Mouse (Mus musculus) kidney, embryonic 14.5 days (tissue): ENCODE results near the gene Bspry. TPM values are rescaled to one million over a fixed set of nuclear protein-coding genes. Genes with fewer than 3 reads are reported as not detected.

Experiments used
- ATAC-seq: fragments of 200-750 bp; cut with Nextera tagmentation; 2 replicates; pipeline ENCODE4 v1.8.0; 2017; ENCODE audit warnings: moderate number of reproducible peaks, mild to moderate bottlenecking, moderate TSS enrichment, moderate library complexity; ENCODE audit not compliant: low FRiP score, low TSS enrichment
- H3K27ac ChIP-seq: fragments of 300-500 bp; sonication (generic); 2 replicates; pipeline ENCODE4 v1.5.1; 2014; ENCODE audit warnings: low read depth, mild to moderate bottlenecking, low read length, moderate library complexity, mixed read lengths
- H3K27me3 ChIP-seq: fragments of 300-500 bp; sonication (generic); 2 replicates; pipeline ENCODE4 v1.6.1; 2014; ENCODE audit warnings: mild to moderate bottlenecking, low read length; ENCODE audit not compliant: control insufficient read depth, insufficient read depth
- H3K36me3 ChIP-seq: fragments of 300-500 bp; sonication (generic); 2 replicates; pipeline ENCODE4 v1.6.1; 2014; ENCODE audit warnings: low read length, mixed read lengths; ENCODE audit not compliant: control insufficient read depth, insufficient read depth
- H3K4me1 ChIP-seq: fragments of 300-500 bp; sonication (generic); 2 replicates; pipeline ENCODE4 v1.6.1; 2014; ENCODE audit warnings: low read length, mixed read lengths; ENCODE audit not compliant: control insufficient read depth, insufficient read depth
- H3K4me2 ChIP-seq: fragments of 300-500 bp; sonication (generic); replicated peaks from 2 replicates; pipeline ENCODE4 v1.6.1; 2014; ENCODE audit warnings: low read depth, mild to moderate bottlenecking, low read length
- H3K4me3 ChIP-seq: fragments of 300-500 bp; sonication (generic); 2 replicates; pipeline ENCODE4 v1.5.1; 2014; ENCODE audit warnings: mild to moderate bottlenecking, low read length
- H3K9ac ChIP-seq: fragments of 300-500 bp; sonication (generic); 2 replicates; pipeline ENCODE4 v1.6.1; 2014; ENCODE audit warnings: low read depth, mild to moderate bottlenecking, low read length, moderate library complexity
- H3K9me3 ChIP-seq: fragments of 300-500 bp; sonication (generic); 2 replicates; pipeline ENCODE4 v1.6.1; 2016; ENCODE audit warnings: low read length; ENCODE audit not compliant: control insufficient read depth
- WGBS: fragments of 180-500 bp; shearing (Covaris S2); extraction: QIAGEN DNeasy Blood & Tissue Kit; methylation state at CpG from one replicate; pipeline ENCODE4 v1.1.7; 2014; 5-methylcytosine and 5-hydroxymethylcytosine counted together
- polyA plus RNA-seq: library from polyadenylated mRNA; unstranded; fragments of >200 nt; fragmentation: Nextera tagmentation; extraction: Ambion mirVana; gene quantifications from 2 replicates; pipeline ENCODE4 v1.2.1, GENCODE M21; 2014

Gene Bspry
- 16.8 and 25.8 TPM in 2 replicates for polyA plus RNA-seq

DNA sequence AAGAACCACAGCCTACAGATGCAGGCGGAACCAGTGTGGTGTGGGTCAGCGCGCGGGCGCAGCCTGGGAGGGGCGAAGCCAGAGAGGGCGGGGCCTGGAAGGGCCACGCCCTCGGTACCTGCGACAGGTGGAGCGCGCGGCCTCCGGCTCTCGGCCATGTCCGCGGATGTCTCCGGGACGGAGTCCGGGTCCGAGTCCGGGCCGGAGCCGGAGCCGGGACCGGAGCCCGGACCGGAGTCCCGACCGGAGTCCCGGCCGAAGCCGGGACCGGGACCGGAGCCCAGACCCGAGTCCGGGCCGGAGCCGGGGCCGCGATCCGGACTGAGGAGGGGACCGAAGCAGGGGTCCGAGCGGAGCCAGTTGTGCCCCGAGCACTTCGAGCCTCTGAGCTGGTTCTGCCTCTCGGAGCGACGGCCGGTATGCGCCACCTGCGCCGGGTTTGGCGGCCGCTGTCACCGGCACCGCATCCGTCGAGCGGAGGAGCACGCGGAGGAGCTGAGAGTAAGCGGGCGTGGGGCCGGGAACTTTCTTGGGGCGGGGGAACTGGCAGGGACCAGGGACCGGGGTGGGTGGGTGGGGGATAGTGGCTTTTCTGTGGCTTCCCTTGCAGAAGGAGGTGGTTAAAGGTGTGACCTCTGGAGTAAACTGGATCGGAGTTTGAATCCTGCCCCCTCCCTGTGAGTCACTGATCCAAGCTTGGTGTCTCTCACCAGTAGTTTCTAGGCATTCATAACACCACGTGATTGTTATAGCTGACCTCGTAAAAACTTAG lies at the start of gene Bspry:
Gene Bspry, plus strand, starts transcription at position 117 of the 772 bp plus-strand sequence.
- H3K4me3 ChIP-seq: peak within 1 kb of the TSS; percentile 52
- H3K27me3 ChIP-seq: no peaks in the 10 kb centered on the region
- peak; percentile 91 for ATAC-seq
- peaks cover 3% of the 10 kb centered on the region; the same call in 1 of the 2 replicates for H3K4me1 ChIP-seq
- H3K27ac ChIP-seq: peak within 1 kb of the TSS; percentile 20; the same call in 1 of the 2 replicates
- H3K9me3 ChIP-seq: no peaks in the 10 kb centered on the region
- no peaks in the 10 kb centered on the region for H3K36me3 ChIP-seq
- under 1% methylated on average over 70 of the region's 71 CpGs for WGBS
- H3K9ac ChIP-seq: peak within 1 kb of the TSS; percentile 61; the same call in 1 of the 2 replicates
- peak within 1 kb of the TSS; percentile 67 for H3K4me2 ChIP-seq

DNA sequence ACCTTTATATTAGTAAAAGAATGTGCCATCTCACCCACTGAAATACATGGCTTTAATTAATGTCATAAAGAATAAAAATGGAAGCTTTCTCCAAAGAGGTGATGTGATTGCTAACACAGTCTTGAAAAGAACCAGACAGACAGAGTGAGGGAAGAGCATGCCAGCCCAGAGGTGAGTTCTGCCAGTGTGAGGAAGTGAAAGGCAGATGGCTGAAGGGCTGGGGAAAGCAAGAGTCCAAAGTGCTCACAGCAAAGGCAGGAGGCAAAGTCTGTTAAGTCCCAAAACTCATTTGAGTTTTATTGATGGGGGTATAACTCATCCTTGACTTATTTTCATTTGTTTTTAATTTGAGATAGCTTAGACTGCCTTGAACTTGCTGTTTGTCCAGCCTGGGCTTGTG lies 49.2 kb upstream of the Bspry start:
- no peak overlapping the region for H3K4me2 ChIP-seq
- no peaks in the 10 kb centered on the region for H3K4me1 ChIP-seq
- no peak overlapping the region for H3K9ac ChIP-seq
- H3K36me3 ChIP-seq: peaks cover 3% of the 10 kb centered on the region; the same call in 1 of the 2 replicates
- no peak overlapping the region for H3K4me3 ChIP-seq
- ATAC-seq: no peak
- H3K9me3 ChIP-seq: no peaks in the 10 kb centered on the region
- H3K27ac ChIP-seq: no peak overlapping the region
- no peaks in the 10 kb centered on the region for H3K27me3 ChIP-seq

DNA sequence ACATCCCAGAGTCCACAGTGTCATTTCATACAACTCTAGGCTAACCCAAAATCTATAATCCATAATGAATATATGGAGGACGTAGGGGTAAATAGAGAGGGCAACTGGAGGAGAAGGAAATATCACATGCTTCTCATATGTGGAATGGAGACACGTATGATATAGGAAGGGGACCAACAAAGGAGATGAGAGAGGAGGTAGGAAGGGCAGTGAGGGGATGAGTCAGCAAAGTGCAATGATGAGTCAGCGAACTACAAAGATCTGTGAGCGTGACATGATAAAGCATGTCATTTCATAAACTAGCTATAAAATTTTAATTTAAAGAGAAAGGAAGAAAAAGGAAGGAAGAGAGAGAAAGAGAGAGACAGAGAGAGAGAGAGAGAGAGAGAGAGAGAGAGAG lies 48.3 kb upstream of the Bspry start:
- Histone ChIP-seq H3K4me1 (no peaks in the 10 kb centered on the region), H3K27me3 (no peaks in the 10 kb centered on the region), H3K4me3 (no peak overlapping the region), H3K9me3 (no peaks in the 10 kb centered on the region), H3K4me2 (no peak overlapping the region), H3K9ac (no peak overlapping the region), H3K36me3 (no peaks in the 10 kb centered on the region), H3K27ac (no peak overlapping the region)
- WGBS: 89% methylated on average over 4 of the region's 4 CpGs
- ATAC-seq: no peak

DNA sequence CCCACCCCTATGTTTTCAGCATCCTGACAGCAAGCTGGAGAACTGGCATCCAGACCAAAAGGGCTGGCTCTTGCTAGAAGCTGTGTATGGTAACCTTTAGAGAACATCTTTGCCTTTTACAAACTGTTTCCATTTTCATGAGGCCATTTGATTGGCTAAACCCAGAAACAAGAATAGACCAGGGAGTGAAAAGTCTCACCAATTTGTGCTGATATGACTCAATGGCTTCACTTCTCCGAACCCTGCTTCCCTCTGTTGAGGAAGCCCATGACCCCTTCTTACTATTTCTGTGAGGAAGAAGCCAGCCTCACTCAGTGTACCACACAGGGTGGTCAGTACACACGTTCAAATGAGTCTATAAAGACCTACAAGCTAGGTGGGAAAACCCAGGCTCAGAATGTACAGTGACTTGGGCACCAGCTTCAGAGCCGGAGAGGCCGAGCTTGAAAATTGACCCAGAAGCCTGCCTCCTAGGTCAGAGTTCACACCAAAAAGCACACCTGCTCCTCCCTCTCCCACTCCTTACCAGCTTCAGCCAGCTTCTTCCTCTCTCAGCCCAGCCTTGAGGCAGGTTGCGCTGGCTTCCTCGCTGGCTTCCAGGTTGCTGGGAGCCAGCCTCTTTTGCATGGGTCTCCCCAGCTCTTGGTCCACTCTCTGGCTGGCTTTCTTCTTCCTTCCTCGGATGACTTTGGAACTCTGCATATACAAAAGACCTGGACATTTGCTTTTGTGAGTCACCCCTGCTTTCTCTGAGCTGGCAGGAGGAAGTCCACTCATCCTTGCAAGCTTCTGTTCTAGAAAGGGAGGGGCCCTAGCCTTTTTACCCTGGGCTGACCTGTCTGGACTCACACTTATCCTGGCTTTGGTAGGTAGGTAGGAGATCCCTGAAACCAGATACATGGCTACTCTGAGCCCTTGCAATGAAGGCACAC lies 45.6 kb upstream of the Bspry start:
- H3K4me1 ChIP-seq: no peaks in the 10 kb centered on the region
- no peak for ATAC-seq
- H3K9me3 ChIP-seq: no peaks in the 10 kb centered on the region
- no peak overlapping the region for H3K4me2 ChIP-seq
- H3K4me3 ChIP-seq: no peak overlapping the region
- H3K36me3 ChIP-seq: no peaks in the 10 kb centered on the region
- 74% methylated on average over 7 of the region's 7 CpGs for WGBS
- H3K27me3 ChIP-seq: no peaks in the 10 kb centered on the region
- H3K27ac ChIP-seq: no peak overlapping the region
- no peak overlapping the region for H3K9ac ChIP-seq

DNA sequence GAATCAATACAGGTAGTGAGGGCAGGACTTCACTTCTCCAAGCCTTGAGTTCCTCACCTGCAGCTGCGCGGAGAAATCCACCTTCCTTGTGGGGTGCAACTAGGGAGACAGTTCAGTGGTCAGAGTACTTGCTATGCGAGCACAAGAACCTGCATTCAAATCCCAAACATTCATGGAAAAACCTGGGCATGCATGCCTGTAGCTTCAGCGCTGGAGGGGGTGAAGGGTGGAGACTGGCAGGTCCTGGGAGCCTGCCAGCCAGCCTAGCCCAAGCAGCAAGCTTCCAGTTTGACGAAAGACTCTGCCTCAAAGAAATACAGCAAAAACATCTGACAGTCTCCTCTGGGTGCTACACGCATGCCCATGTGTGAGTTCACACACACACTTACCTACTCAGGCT lies 44.8 kb upstream of the Bspry start, which contains the start of gene Rnf183:
Gene Rnf183, minus strand, starts transcription at position 172 of the 400 bp plus-strand sequence.
- Histone ChIP-seq H3K27ac (no peak within 1 kb of the TSS), H3K36me3 (no peaks in the 10 kb centered on the region), H3K4me1 (no peaks in the 10 kb centered on the region), H3K27me3 (no peaks in the 10 kb centered on the region), H3K4me2 (no peak within 1 kb of the TSS), H3K9me3 (no peaks in the 10 kb centered on the region), H3K9ac (no peak within 1 kb of the TSS), H3K4me3 (no peak within 1 kb of the TSS)
- 80% methylated on average over 6 of the region's 6 CpGs for WGBS
- no peak for ATAC-seq

DNA sequence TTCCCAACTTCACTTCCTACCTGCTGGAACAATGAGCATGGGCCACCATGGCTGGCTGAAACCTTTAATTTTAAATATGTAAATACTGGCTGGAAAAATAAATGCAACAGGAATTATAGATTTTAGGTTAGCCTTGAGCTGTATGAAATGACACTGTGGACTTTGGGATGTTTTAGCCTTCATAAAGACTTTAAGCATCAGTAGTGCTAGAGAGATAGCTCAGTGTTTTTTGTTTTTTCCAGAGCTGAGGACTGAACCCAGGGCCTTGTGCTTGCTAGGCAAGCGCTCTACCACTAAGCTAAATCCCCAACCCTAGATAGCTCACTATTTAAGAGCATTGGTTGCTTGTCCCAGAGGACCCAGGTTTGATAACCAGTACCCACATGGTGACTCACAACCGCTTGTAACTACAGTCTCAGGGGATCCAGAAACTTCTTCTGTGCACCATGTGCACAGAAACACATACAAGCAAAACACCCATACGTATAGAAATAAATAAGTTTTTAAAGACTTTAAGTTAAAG lies 42.5 kb upstream of the Bspry start:
- no peak overlapping the region for H3K4me3 ChIP-seq
- H3K27ac ChIP-seq: no peak overlapping the region
- no peak for ATAC-seq
- H3K9ac ChIP-seq: no peak overlapping the region
- no peaks in the 10 kb centered on the region for H3K36me3 ChIP-seq
- 90% methylated on average over 3 of the region's 3 CpGs for WGBS
- no peaks in the 10 kb centered on the region for H3K9me3 ChIP-seq
- H3K4me1 ChIP-seq: no peaks in the 10 kb centered on the region
- no peaks in the 10 kb centered on the region for H3K27me3 ChIP-seq
- H3K4me2 ChIP-seq: no peak overlapping the region

DNA sequence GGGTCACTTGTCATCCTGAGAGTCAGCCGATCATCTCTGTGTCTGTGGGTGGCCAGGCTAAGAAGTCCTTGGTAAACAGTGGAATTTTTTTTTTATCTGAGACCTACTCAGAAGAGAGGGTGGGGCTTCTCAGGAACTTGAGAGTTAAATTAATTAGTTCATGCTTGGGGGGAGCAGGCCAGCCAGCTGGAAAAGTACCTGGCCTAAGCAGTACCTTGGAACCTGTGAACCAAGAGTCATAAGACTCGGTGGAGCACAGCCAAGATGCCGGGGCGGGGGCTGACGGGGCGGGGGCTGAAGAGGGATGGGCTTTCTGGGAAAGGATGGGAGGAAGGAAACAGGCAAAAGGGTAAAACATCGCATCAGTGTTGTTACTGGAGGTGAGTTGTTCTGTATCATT lies 42.0 kb upstream of the Bspry start:
- peak; percentile 68; the same call in 1 of the 2 replicates for ATAC-seq
- no peaks in the 10 kb centered on the region for H3K9me3 ChIP-seq
- H3K27ac ChIP-seq: no peak overlapping the region
- H3K4me3 ChIP-seq: no peak overlapping the region
- no peak overlapping the region for H3K4me2 ChIP-seq
- H3K4me1 ChIP-seq: no peaks in the 10 kb centered on the region
- WGBS: 53% methylated on average over 7 of the region's 7 CpGs
- H3K9ac ChIP-seq: no peak overlapping the region
- H3K27me3 ChIP-seq: no peaks in the 10 kb centered on the region
- no peaks in the 10 kb centered on the region for H3K36me3 ChIP-seq

DNA sequence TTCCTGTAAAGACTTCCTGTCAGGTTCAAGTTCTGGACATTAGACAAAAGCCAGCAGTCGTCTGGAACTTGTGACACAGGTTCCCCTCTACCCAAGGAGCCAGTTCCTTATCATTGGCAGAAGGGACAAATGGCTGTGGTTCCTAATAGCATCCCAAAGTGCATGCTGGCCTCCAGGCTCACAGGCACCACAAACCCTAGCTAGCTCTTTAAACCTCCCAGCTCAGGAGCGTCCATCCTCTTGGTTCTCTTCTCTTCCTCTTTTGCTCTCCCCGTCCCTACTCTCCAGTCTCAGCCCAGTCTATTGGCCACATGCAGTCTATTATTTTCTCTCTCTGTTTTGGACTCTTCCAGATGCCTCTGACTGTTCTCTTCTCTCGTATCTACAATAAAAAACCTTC lies 40.1 kb upstream of the Bspry start:
- WGBS: 60% methylated on average over 4 of the region's 4 CpGs
- H3K9ac ChIP-seq: no peak overlapping the region
- no peaks in the 10 kb centered on the region for H3K36me3 ChIP-seq
- ATAC-seq: no peak
- no peak overlapping the region for H3K4me3 ChIP-seq
- no peaks in the 10 kb centered on the region for H3K27me3 ChIP-seq
- H3K4me1 ChIP-seq: no peaks in the 10 kb centered on the region
- H3K27ac ChIP-seq: no peak overlapping the region
- no peaks in the 10 kb centered on the region for H3K9me3 ChIP-seq
- no peak overlapping the region for H3K4me2 ChIP-seq
